In genomic region chr5:9108490-9108889, GRCm38 (mm10) we compare ENCODE assay signal across 14 mouse cellular contexts. TPM values are rescaled to one million over a fixed set of nuclear protein-coding genes. Genes with fewer than 3 reads are reported as not detected.
A peak's percentile ranks its signal among the peaks of the same experiment; 100 is the strongest.
DNase-seq lines count a peak whose midpoint lies in the region; ATAC-seq lines count a peak whose summit lies in the region.
"Had no signal": no experiment of that assay in that cellular context is flagged by ENCODE, and none has a peak within 500 bp of the region (broad histone marks: within the 10 kb centered on the region; RNA-seq: fewer than 3 reads in every experiment).

No protein-coding gene starts in this region.

- H3K27ac ChIP-seq in intestine, embryonic 15.5 days, result no peak overlapping the region
- no peak overlapping the region for H3K27ac ChIP-seq in kidney, embryonic 16.5 days (ENCODE audit: low read length)
- H3K27ac ChIP-seq: embryonic facial prominence, embryonic 15.5 days; forebrain, embryonic 13.5 days; hindbrain, postnatal 0 days; liver, embryonic 15.5 days had no signal

- no peak overlapping the region for H3K4me2 ChIP-seq in intestine, embryonic 15.5 days (replicated peaks)
- no peak overlapping the region for H3K4me2 ChIP-seq in kidney, embryonic 16.5 days (replicated peaks; ENCODE audit: low read depth, low read length)
- H3K4me2 ChIP-seq: embryonic facial prominence, embryonic 15.5 days; forebrain, embryonic 13.5 days; liver, embryonic 15.5 days had no signal

- H3K4me3 ChIP-seq in intestine, embryonic 15.5 days (replicated peaks), result no peak overlapping the region
- H3K4me3 ChIP-seq in kidney, embryonic 16.5 days (ENCODE audit: low read length), result no peak overlapping the region
- H3K4me3 ChIP-seq: embryonic facial prominence, embryonic 15.5 days; forebrain, embryonic 13.5 days; liver, embryonic 15.5 days; megakaryocyte, embryonic 14.5 days had no signal

- WGBS in intestine, embryonic 15.5 days, result 59% methylated on average over 5 of the region's 5 CpGs
- WGBS in kidney, embryonic 16.5 days, result 19% methylated on average over 5 of the region's 5 CpGs

- H3K36me3 ChIP-seq in intestine, embryonic 15.5 days, result no peaks in the 10 kb centered on the region
- H3K36me3 ChIP-seq in kidney, embryonic 16.5 days (ENCODE audit: insufficient read depth, low read length), result no peaks in the 10 kb centered on the region
- H3K36me3 ChIP-seq in splenic B cell, adult 2 months (ENCODE audit: control insufficient read depth, insufficient read depth, low read length, poor library complexity, severe bottlenecking), result peaks cover 4% of the 10 kb centered on the region
- H3K36me3 ChIP-seq: embryonic facial prominence, embryonic 15.5 days; liver, embryonic 15.5 days had no signal

- peak; percentile 80 for ATAC-seq in intestine, embryonic 15.5 days
- peak; percentile 72 for ATAC-seq in kidney, embryonic 16.5 days (ENCODE audit: low FRiP score, low TSS enrichment)
- ATAC-seq: forebrain, embryonic 13.5 days; hindbrain, postnatal 0 days had no signal

- peak; percentile 43 for DNase-seq in lung, postnatal 36 days
- no peak for DNase-seq in lung, postnatal 14 days
- DNase-seq in splenic B cell, adult 2 months (ENCODE audit: low read depth, low spot score), result peak; percentile 68
- DNase-seq in adrenal gland, adult 8-10 months, result no peak
- no peak for DNase-seq in testis, postnatal 10 days (ENCODE audit: low spot score)
- DNase-seq: cerebellum, adult 2 months; heart, postnatal 36 days had no signal

- H3K27me3 ChIP-seq in intestine, embryonic 15.5 days (replicated peaks), result no peaks in the 10 kb centered on the region
- H3K27me3 ChIP-seq in kidney, embryonic 16.5 days (ENCODE audit: insufficient read depth, low read length), result no peaks in the 10 kb centered on the region
- no peaks in the 10 kb centered on the region for H3K27me3 ChIP-seq in splenic B cell, adult 2 months (ENCODE audit: control insufficient read depth, insufficient read depth, low read length, poor library complexity, severe bottlenecking)
- H3K27me3 ChIP-seq: embryonic facial prominence, embryonic 15.5 days; forebrain, embryonic 13.5 days had no signal

- no peaks in the 10 kb centered on the region for H3K4me1 ChIP-seq in intestine, embryonic 15.5 days (replicated peaks)
- no peaks in the 10 kb centered on the region for H3K4me1 ChIP-seq in kidney, embryonic 16.5 days (ENCODE audit: insufficient read depth, low read length)
- H3K4me1 ChIP-seq: embryonic facial prominence, embryonic 15.5 days; forebrain, embryonic 13.5 days had no signal

- no peaks in the 10 kb centered on the region for H3K9me3 ChIP-seq in intestine, embryonic 15.5 days
- H3K9me3 ChIP-seq in kidney, embryonic 16.5 days (ENCODE audit: low read length), result no peaks in the 10 kb centered on the region
- H3K9me3 ChIP-seq: embryonic facial prominence, embryonic 15.5 days; forebrain, embryonic 13.5 days; liver, embryonic 15.5 days; megakaryocyte, embryonic 14.5 days had no signal

- no peak overlapping the region for H3K9ac ChIP-seq in intestine, embryonic 15.5 days
- H3K9ac ChIP-seq in kidney, embryonic 16.5 days (replicated peaks; ENCODE audit: low read length), result no peak overlapping the region
- H3K9ac ChIP-seq: embryonic facial prominence, embryonic 15.5 days; forebrain, embryonic 13.5 days; liver, embryonic 15.5 days had no signal

RNA-seq across cellular contexts. Expression of gene Tmem243, which starts 8.0 kb away (rescaled TPM):
- polyA plus RNA-seq in intestine, embryonic 15.5 days (2015; fragmentation: Nextera tagmentation; extraction: Ambion mirVana), result 21.9 and 26.6 TPM in 2 replicates
- polyA plus RNA-seq in kidney, embryonic 16.5 days (2015; fragmentation: Nextera tagmentation; extraction: Ambion mirVana), result 11.6 and 18.6 TPM in 2 replicates
- 10 to 100 TPM; 25.5 to 38.9 (median 31.9) TPM for total RNA-seq in adrenal gland, adult 8-10 months (2022)

RNA-seq across cellular contexts. Expression of gene Dmtf1, which starts 53.1 kb away (rescaled TPM):
- 32.2 and 32.9 TPM in 2 replicates for polyA plus RNA-seq in intestine, embryonic 15.5 days (2015; fragmentation: Nextera tagmentation; extraction: Ambion mirVana)
- 43.9 and 48.9 TPM in 2 replicates for polyA plus RNA-seq in kidney, embryonic 16.5 days (2015; fragmentation: Nextera tagmentation; extraction: Ambion mirVana)
- 10 to 100 TPM; 22.4 to 33.4 (median 31.5) TPM for total RNA-seq in adrenal gland, adult 8-10 months (2022)

Comparison
In these comparisons a context has a peak if more than half of its experiments do, and no peak if none do; other contexts are left out.
1. DNase-seq: peak in lung, postnatal 36 days (single experiment) and splenic B cell, adult 2 months (single experiment); none in lung, postnatal 14 days (single experiment), adrenal gland, adult 8-10 months (single experiment) and testis, postnatal 10 days (single experiment).